Mouse (Mus musculus) olfactory bulb, adult 2 months (tissue): ENCODE results near the gene Btbd3.

Experiments used
- CTCF ChIP-seq: fragments of 200-500 bp; IDR thresholded peaks from 2 replicates; pipeline ENCODE4 v1.5.1; 2012; ENCODE audit warnings: low read depth, mild to moderate bottlenecking, low read length, moderate library complexity; ENCODE audit not compliant: insufficient read depth
- POLR2A ChIP-seq: fragments of 200-500 bp; IDR thresholded peaks from 2 replicates; pipeline ENCODE4 v1.6.1; 2012; ENCODE audit warnings: mild to moderate bottlenecking, low read depth, low read length, moderate library complexity; ENCODE audit not compliant: insufficient read depth

DNA sequence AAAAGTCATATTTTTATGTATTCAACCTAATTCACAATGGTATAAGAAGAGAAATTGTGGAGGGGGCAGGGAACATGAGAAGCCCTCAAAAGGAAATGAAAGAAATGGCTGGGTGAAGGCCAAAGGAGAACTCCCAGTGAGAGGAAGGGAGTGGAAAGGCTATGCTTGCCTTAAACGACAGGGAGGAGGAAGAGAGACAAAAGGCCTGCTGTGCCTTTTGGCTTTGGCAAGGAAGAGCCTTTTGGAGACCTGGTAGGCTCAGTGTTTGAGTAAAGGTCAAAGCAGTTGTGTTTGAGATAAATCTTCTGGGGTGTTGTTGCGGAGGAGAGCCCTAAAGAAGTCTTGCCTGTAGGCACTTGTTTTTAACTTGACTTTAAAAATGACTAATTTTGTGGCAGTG, 175.6 kb downstream of the Btbd3 start:
- no peak for TF ChIP-seq POLR2A
- no peak for TF ChIP-seq CTCF
